Mouse (Mus musculus) ZHBTc4 (cell line): ENCODE measurements at regions not wholly inside any gene's neighbourhood (a gene's known extent, or its start where the extent isn't known, plus 50 kb on each side); places are given as distances from the start of the nearest gene placed in this dataset.

Source experiments
- DNase-seq: peaks from one replicate; pipeline ENCODE4 v3.0.0-alpha.2; 2011; ENCODE audit warnings: low read depth, low spot score

DNA sequence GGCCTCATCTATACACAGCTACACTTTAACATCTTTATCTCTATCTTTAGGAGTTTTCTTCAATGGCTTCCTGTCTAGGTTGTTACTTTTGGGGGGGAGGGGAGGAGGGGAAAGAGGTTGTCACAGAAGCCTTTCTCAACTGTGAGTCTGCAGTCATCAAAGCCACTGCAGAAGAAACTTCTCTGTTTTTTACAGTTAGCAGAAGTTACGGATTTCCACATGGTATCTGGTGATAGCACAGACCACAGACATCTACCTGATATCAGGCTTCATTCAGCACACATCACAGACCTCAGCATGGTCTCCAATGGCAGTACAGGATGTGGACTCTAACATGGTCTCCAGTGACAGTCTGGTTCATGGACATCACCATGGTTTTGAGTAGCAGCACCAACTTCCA lies 234.8 kb upstream of the Adarb2 start:
- DNase-seq, result no peak

DNA sequence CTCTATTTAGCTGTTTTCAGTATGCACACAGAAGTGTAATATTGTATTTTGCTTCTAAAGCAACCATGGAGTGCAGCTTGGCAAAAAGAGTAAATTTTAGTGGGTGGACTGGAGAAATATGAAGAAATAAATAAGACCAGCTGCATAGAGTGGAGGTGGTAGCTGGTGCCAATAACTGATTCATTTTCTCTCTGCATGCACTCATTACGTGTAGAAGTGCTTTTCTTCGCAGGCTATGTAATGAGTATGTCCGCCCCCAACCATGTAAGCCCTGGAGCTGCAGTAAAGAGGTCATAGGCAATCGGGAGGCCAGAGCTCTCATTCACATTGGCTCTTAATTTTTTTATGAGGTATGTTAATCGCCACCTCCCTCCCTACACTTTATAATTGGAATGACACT lies 208.5 kb upstream of the Adarb2 start:
- DNase-seq, result no peak

DNA sequence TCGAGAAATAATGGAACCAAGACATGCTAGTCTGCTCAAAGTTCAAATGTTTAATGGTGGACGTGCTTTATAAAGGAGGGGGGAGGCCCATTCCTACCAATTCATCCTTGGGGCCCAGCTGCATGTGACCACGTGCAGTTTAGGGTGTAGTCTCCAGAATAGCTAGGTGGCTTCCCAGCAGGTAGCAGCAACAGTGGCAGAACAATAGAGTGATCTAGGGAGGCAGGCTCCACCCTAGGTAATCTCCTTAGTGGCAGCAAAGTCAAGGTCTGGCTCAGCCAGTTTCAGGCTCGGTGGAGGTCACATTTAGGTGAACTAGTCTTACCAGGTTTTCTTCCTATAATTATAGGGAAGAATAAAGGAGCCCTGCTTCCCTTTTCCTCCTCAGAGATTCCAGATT lies 172.6 kb upstream of the Adarb2 start:
- peak; percentile 68 for DNase-seq

DNA sequence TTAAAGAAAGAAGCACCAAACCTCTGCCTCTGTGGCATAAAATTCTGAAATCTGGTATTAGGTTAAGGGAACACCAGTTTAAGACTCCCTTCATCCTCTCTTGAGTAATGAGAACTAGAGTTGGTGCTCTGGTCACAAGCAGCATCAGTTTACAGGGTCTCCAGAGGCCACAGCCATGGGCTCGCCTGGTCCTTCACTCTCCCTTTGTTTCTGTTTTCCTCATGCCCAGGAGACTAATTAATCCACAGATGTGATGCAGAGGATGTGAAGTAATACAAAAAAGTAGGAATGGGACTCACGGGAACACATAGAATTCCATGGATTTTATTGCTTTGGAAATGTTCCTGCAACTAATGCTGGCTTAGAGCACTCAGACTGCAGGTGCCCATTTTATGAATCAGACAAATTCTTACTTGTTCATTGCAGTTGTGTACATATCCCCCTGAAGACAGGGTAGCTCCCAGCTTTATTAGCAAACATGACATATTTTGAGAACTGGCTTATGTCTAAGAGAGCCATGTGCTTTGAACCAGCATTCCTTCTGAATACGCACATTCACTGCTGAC lies 151.7 kb upstream of the Adarb2 start:
- no peak for DNase-seq

DNA sequence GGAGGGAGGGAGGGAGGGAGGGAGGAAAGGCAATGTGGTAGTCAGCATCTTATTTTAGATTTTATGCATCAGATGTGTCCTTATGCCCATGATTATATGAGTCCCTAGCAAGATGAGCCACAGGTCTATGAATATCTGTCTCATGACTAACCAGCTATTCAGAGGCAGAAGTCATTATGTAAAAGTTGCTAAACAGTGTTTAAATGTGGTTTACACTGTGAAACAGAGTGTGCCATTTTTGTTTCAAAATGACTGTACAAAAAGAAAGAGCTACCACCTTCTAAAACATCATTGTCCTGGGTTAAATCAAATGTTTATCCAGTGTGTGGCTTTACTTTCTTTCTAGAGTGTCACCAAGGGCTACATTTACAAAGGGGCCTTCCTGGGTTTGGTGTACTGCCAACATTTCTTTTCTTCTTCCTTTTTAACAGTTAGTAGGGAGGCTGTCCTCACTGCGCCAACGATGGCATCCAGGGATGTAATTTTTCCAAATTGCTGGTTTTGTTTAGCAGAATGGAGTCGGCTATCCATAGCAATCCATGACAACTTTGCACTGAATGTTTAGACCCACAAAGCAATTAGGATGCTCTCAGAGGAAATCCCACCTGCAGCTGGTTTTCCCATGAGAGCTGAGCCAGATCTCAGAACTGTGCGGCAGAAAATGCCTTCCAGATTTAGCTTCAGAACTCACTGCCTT lies 146.4 kb upstream of the Adarb2 start:
- no peak for DNase-seq

DNA sequence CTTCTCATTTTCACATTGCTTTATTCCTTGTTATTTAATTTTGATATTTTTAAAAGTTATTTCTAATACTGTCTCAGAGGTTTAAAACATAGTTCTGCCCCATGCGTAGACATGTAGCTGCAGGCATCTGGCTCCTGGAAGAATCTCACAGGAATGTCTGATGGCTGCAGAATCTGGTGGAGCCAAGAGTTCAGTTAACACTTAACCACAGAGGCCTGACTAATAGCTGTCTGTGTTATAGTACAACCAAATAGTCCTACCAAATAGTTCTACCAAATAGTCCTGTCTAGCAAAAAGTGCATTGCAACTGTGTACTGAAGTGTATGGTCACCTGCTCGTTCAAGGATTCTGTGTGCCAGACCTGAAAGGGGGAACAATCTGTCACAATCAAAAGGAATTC lies 115.5 kb upstream of the Adarb2 start:
- no peak for DNase-seq

DNA sequence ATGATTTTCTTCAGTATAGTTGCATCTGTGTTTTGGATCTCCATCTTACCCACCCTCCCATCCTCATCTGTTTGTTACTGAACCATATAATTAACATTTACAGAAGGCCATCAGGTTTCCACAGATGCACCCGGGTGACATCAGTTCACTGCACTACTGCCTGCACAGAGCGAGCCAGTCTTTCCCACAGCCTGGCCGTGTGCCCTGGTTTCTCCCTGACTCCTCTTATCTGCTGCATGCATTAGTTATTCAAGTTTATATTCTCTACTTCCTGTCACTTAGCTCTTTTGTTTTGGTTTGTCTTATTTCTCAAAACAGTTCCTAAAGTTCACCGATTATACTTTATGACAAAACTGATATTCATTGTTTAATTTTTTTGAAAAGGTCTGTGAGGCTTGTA lies 113.1 kb upstream of the Adarb2 start:
- no peak for DNase-seq

DNA sequence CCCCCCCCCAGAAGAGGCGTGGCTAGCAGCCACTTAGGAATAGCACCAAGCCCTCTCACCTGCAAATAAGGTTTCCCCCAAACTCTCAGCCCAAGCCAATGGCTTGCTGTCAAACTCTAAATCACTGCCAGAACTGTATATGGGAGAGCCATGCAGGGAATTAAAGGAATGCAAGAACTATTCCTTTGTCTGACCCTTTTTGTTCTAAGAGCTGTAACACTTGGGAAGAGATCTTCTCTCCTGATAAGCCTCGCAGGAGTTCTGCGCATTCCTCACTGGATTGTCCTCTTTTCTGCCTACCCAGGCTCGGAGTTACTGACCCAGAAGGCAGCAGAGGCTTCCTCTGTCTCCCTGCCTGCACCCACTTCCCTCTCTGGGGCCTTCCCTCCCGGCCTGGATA lies 94.0 kb upstream of the Adarb2 start:
- peak; percentile 51 for DNase-seq

DNA sequence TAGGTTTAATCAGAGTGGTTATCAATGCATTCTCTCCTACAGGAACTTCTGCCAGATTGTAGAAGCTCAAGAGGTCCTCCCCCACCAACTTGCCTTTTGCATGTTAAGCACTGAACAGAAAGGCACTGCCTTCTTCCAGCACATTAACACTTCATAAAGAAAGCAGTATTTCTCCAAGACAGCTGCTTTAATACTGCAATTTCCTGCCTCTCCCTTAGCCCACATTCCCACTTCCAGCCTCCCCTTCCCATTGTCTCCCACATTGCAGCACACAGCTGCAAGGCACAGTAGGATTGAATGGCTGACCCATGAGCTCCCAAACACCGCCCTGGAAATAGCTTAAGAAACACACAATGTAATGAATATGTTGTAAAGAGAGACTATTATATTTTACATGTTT lies 89.7 kb upstream of the Adarb2 start:
- DNase-seq, result peak; percentile 16

DNA sequence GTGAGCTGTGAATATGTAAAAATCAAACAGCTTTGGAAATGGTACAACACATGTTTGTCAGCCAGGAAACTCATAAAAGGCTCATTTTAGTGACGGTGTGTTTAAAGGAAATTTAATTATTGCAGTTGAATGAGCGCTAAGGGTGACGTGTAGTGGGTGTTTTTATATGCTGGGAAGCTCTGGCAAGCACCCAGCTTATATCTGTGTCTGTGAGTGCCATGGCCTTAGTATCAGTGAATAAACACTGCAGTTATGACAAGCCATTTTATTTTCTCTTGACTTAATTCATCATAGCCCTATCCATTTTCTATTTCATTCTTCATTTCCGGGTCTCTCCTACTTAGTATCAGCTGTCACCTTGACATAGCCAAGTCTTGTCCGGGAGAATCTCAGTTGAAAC lies 83.7 kb upstream of the Adarb2 start:
- no peak for DNase-seq

DNA sequence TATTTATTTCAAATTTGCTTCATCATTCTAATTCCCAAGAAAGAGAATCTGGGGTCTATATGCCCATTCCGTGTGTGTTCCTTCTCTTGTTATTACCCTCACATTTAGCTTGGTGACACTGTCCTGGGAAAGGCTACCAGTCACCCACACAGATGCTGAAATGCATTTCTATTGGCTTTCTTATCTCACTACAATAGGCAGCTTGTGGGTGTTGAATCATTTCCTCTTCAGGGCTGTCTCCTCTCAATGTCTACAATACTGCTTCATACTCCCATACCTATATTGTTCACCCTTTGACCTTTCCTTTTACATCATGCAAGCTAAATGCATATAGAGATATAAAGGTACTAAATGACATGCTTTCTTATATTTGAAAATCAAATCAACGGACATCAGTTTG lies 82.7 kb upstream of the Adarb2 start:
- no peak for DNase-seq

DNA sequence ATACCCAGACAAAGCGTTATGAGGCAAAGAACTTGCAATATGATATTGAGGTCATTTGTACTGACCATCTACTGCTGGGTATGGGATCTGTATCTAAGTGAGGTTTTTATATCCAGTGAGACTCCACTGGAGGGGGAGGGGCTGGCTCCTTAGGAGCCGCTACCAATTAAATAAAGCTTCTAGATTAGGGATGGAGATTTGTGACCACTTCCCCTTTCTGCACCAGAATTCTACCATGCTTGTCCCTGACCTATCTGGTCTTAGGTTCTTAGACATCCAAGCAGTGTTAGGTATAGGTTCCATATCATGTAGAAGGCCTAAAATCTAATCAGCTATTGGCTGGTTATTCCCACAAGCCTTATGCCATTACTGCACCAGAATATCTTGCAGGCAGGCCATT lies 67.9 kb upstream of the Adarb2 start:
- no peak for DNase-seq

DNA sequence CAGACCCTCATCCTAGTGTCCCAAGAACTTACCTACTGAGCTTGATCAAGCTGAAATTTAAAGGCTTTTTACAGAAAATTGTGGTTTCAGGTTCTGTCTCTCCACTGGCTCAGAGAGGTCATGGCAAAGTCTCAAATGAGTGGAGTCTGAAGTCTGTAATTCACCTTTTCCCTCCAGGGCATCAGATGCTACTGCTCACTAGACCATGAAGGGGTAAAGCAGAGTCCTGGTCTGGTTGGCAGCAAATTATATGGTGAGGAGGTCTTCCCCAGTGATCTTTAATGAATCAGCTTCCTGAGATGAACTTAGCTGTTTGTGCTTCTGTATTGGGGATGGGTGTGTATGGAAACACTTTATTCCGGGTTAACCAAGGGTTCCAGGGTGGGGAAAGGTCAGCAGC lies 63.3 kb upstream of the Adarb2 start:
- no peak for DNase-seq

DNA sequence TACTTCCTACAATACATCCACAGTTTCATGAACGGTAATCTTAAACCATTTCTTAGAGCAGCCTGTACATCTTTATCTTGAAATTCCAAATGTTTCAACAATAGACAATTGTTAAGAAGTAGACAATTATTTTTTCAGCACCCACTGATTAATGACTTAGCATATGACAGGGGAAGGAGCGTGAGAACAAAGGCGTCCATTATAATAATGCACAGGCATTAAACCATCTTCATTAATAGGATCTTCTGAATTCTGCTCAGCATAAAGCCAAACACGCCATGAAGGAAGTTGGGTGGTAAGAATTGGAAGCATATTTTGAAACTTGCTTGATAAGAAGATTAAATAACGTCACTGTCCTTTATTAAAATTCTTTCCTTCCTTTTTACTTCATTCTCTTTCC lies 50.5 kb upstream of the Adarb2 start:
- no peak for DNase-seq
